Mouse (Mus musculus): ENCODE results near the gene Rabep2. TPM values are rescaled to one million over a fixed set of nuclear protein-coding genes. Genes with fewer than 3 reads are reported as not detected.
"Not testable (repeated sequence)": the region's sequence is repeated elsewhere in the genome, so short reads cannot be mapped to it uniquely, and the experiment has no call there.

Gene Rabep2
- polyA plus RNA-seq, 1 experiment from 2014 or later: 19.1 TPM

DNA sequence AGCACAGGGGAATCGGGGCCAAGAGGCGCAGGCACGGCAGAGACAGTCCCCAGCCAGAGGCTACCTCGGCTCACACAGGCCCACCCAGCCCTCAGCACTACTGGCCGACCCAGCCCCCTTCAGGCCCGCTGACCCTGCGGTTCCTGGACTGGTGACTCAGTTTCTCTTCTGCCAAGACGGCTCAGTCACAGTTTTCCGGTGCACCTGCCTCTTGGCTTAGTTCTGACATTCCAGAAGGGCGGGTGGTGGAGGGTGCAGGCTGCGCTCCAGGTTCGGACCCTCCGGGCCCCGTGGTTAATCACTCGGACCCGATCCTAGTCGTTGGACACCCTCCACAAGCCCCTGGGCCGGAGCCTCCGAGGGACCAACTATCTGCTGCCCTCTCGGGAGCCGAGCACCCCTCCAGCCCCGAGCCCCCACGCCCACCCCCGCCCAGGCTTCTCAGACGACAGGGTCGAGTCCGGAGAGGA, 46.0 kb downstream of the Rabep2 start:
- peak overlapping the region; percentile 93 for H3K4me2 ChIP-seq
- no peaks in the 10 kb centered on the region for H3K9me3 ChIP-seq
- peak overlapping the region; percentile 99 for H3K9ac ChIP-seq
- peaks cover 37% of the 10 kb centered on the region for H3K36me3 ChIP-seq
- peaks cover 31% of the 10 kb centered on the region for H3K4me1 ChIP-seq
- peak overlapping the region; percentile 94 for H3K4me3 ChIP-seq
- H3K27ac ChIP-seq (replicated peaks): peak overlapping the region; percentile 95
- WGBS: under 1% methylated on average over 27 of the region's 27 CpGs
- no peaks in the 10 kb centered on the region for H3K27me3 ChIP-seq (replicated peaks)
- ATAC-seq (ENCODE audit: extremely low read depth, insufficient number of reproducible peaks, low FRiP score, low TSS enrichment): no peak

DNA sequence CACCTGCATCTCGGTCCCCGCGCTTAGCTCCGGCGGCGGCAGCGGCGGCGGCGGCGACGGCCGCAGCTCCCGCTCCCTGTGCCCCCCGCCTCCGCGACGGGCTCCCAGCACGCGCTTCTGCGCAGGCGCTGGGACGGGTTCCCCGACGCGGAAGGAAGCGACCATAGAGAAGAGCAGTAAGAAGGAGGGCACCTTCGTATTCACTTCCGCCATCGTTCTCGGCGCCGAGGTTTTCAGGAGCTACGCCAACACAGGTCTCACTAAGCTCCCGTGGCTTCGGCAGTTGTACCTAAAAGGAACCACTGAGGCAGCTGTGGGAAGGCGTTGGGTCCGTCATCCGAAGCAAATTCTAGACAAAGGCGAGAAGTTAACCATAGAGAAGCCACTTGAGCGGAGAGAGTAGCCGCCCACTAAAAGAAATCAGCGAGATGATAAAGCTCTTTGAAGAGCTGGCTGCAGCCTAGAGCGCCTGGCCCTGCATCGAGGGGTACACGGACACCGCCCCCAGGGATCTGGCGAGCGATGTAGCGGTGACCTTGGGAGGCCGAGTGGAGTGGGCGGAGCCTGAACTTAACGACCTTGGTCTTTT, 46.5 kb downstream of the Rabep2 start, which contains the start of gene Sh2b1:
Gene Sh2b1, minus strand, starts transcription at position 432 of the 589 bp plus-strand sequence.
- under 1% methylated on average over 53 of the region's 53 CpGs for WGBS
- peak within 1 kb of the TSS; percentile 99 for H3K9ac ChIP-seq
- no peaks in the 10 kb centered on the region for H3K9me3 ChIP-seq
- peak within 1 kb of the TSS; percentile 94 for H3K4me3 ChIP-seq
- peak within 1 kb of the TSS; percentile 95 for H3K27ac ChIP-seq (replicated peaks)
- peaks cover 31% of the 10 kb centered on the region for H3K36me3 ChIP-seq
- peak; percentile 84 for ATAC-seq (ENCODE audit: extremely low read depth, insufficient number of reproducible peaks, low FRiP score, low TSS enrichment)
- H3K4me2 ChIP-seq: peak within 1 kb of the TSS; percentile 93
- H3K27me3 ChIP-seq (replicated peaks): no peaks in the 10 kb centered on the region; the same call in 1 of the 2 replicates
- peaks cover 31% of the 10 kb centered on the region for H3K4me1 ChIP-seq

DNA sequence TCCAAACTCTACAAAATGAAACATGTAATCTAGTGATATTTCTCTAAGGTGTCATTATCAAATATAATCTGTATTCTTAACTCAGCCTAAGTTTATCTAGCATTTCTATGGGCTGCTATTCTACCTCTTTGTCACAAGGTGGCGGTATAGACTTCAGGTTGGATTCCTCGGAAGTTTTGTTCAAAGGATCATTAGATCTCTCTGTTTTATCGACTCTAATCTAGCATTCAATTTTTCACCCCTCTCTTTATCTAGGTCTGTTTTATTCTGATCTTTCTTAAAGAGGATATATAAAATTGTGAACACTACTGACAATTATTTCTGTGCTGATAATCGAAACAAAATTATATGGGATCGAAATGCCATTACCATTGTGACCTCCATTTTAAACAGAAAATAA, 53.1 kb downstream of the Rabep2 start:
- no peak for ATAC-seq (ENCODE audit: extremely low read depth, insufficient number of reproducible peaks, low FRiP score, low TSS enrichment)
- 0 out of 2 replicates have a peak, but pooled peaks cover 6% of the 10 kb centered on the region for H3K9me3 ChIP-seq
- H3K4me1 ChIP-seq: peaks cover 7% of the 10 kb centered on the region; the same call in 1 of the 2 replicates
- no peak overlapping the region for H3K27ac ChIP-seq (replicated peaks)
- no peaks in the 10 kb centered on the region; the same call in 1 of the 2 replicates for H3K27me3 ChIP-seq (replicated peaks)
- 19% methylated on average over 5 of the region's 5 CpGs for WGBS
- no peak overlapping the region for H3K9ac ChIP-seq
- H3K4me2 ChIP-seq: peak overlapping the region; percentile 73; the same call in 1 of the 2 replicates
- H3K36me3 ChIP-seq: no peaks in the 10 kb centered on the region
- peak overlapping the region; percentile 45; the same call in 1 of the 2 replicates for H3K4me3 ChIP-seq

GRCm38 (mm10) chr7:126482392-126482871, 53.9 kb downstream of the Rabep2 start:
- H3K27ac ChIP-seq (replicated peaks): peak overlapping the region; percentile 80
- 0 out of 2 replicates have a peak, but pooled peaks cover 6% of the 10 kb centered on the region for H3K9me3 ChIP-seq
- peak; percentile 84 for ATAC-seq (ENCODE audit: extremely low read depth, insufficient number of reproducible peaks, low FRiP score, low TSS enrichment)
- H3K4me1 ChIP-seq: peaks cover 8% of the 10 kb centered on the region; the same call in 1 of the 2 replicates
- H3K27me3 ChIP-seq (replicated peaks): no peaks in the 10 kb centered on the region; the same call in 1 of the 2 replicates
- H3K36me3 ChIP-seq: no peaks in the 10 kb centered on the region
- H3K9ac ChIP-seq: peak overlapping the region; percentile 80
- peak overlapping the region; percentile 45 for H3K4me3 ChIP-seq
- H3K4me2 ChIP-seq: peak overlapping the region; percentile 73
- under 1% methylated on average over 23 of the region's 23 CpGs for WGBS

GRCm38 (mm10) chr7:126487052-126487483, 58.5 kb downstream of the Rabep2 start, which contains the start of gene Tufm:
Gene Tufm (plus strand): TSS chr7:126487361.
- H3K4me1 ChIP-seq: peaks cover 18% of the 10 kb centered on the region
- ATAC-seq (ENCODE audit: extremely low read depth, insufficient number of reproducible peaks, low FRiP score, low TSS enrichment): peak; percentile 70; the same call in 1 of the 2 replicates
- peak within 1 kb of the TSS; percentile 84 for H3K27ac ChIP-seq (replicated peaks)
- peak within 1 kb of the TSS; percentile 89 for H3K4me2 ChIP-seq
- peaks cover 35% of the 10 kb centered on the region for H3K36me3 ChIP-seq
- H3K9ac ChIP-seq: peak within 1 kb of the TSS; percentile 88
- no peaks in the 10 kb centered on the region for H3K27me3 ChIP-seq (replicated peaks)
- no peaks in the 10 kb centered on the region for H3K9me3 ChIP-seq
- H3K4me3 ChIP-seq: peak within 1 kb of the TSS; percentile 76
- WGBS: under 1% methylated on average over 32 of the region's 32 CpGs

DNA sequence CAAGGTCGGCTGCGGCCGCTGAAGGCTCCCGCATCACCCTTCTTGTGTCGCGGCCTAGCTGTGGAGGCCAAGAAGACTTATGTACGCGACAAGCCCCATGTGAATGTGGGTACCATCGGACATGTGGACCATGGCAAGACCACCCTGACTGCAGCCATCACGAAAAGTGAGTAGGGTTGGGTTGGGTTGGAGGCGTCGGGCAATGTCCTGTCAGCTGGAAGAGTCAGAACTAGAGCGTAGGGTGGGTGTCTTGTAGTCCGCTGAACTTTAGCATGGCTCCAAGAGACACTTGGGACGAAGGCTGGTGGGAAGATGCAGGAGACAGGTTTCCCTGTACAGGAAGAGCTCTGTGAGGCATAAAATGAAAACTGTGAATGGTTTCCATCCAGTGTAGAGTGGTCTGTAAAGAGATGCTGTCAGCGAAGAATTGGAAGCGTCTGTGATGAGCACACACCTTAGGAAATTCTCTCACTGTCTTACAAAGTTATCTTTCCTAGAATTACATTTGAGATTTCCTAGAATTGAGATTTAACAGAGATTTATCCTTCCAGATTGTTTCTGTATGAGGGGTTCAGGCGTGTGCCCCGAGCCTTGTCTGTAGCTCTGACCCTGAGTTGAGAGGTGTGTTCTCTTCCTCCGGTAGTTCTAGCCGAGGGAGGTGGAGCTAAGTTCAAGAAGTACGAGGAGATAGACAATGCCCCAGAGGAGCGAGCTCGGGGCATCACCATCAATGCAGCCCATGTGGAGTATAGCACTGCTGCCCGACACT, 59.2 kb downstream of the Rabep2 start:
- peaks cover 16% of the 10 kb centered on the region for H3K4me1 ChIP-seq
- H3K36me3 ChIP-seq: peaks cover 43% of the 10 kb centered on the region
- peak overlapping the region; percentile 88 for H3K9ac ChIP-seq
- H3K4me3 ChIP-seq: peak overlapping the region; percentile 76
- WGBS: 13% methylated on average over 25 of the region's 25 CpGs
- H3K27me3 ChIP-seq (replicated peaks); H3K9me3 ChIP-seq; ATAC-seq (ENCODE audit: extremely low read depth, insufficient number of reproducible peaks, low FRiP score, low TSS enrichment): not testable (repeated sequence)
- H3K4me2 ChIP-seq: peak overlapping the region; percentile 89
- peak overlapping the region; percentile 66 for H3K27ac ChIP-seq (replicated peaks)

DNA sequence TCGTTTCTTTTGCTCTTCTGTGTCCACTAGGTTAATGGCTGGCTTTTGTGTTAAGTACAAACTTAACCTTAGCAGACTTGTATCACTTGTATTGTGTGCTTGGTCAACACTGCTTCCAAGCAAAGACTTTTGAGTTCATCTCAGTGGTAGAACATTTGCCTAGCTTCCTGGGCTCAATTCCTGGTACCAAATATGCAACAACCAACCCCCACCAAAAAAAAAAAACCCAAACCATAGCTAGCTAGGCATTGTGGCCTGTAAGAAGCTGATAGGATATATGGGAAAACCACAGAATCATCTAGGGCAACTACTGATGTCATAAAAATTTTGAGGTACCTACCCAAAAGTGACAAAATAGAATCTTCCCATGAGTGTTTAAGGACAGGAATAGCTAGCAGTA, 62.4 kb downstream of the Rabep2 start:
- no peak for ATAC-seq (ENCODE audit: extremely low read depth, insufficient number of reproducible peaks, low FRiP score, low TSS enrichment)
- H3K4me3 ChIP-seq: no peak overlapping the region
- peaks cover 75% of the 10 kb centered on the region for H3K36me3 ChIP-seq
- H3K9ac ChIP-seq: no peak overlapping the region
- H3K9me3 ChIP-seq: no peaks in the 10 kb centered on the region
- H3K27me3 ChIP-seq (replicated peaks): no peaks in the 10 kb centered on the region
- no peak overlapping the region for H3K4me2 ChIP-seq
- 68% methylated on average over 1 of the region's 1 CpGs for WGBS
- no peak overlapping the region for H3K27ac ChIP-seq (replicated peaks)
- H3K4me1 ChIP-seq: peaks cover 15% of the 10 kb centered on the region

- no peaks in the 10 kb centered on the region for H3K27me3 ChIP-seq (replicated peaks)
- H3K9ac ChIP-seq: no peak overlapping the region
- H3K4me2 ChIP-seq: no peak overlapping the region
- no peak overlapping the region for H3K27ac ChIP-seq (replicated peaks)
- H3K4me1 ChIP-seq: peaks cover 10% of the 10 kb centered on the region
- no peak for ATAC-seq (ENCODE audit: extremely low read depth, insufficient number of reproducible peaks, low FRiP score, low TSS enrichment)
- 63% methylated on average over 11 of the region's 11 CpGs for WGBS
- no peaks in the 10 kb centered on the region for H3K9me3 ChIP-seq
- H3K36me3 ChIP-seq: peaks cover 84% of the 10 kb centered on the region
- H3K4me3 ChIP-seq: no peak overlapping the region
Observed at GRCm38 (mm10) chr7:126491973-126492372, 63.4 kb downstream of the Rabep2 start.

DNA sequence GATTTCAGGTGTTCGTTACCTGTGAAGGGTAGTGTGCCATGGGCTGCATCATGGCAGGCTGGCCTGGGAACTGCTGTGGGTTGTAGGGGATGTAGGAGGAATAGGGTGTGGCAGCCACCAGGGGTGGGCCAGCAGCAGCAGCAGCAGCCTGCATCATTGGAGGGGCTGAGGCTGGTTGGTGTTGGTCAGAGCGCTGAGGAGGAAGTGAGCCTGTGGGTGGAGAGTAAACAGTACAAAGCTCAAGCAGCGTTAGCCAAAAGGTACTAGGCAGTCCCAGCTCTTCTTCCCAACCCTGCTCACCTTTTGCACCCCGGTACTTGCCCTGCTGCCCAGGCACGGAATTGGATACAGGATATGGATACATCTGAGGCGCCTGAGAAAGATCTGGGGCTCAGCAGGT, 65.6 kb downstream of the Rabep2 start:
- H3K36me3 ChIP-seq: peaks cover 98% of the 10 kb centered on the region
- H3K4me3 ChIP-seq: no peak overlapping the region
- H3K9ac ChIP-seq: no peak overlapping the region
- WGBS: 83% methylated on average over 6 of the region's 6 CpGs
- no peaks in the 10 kb centered on the region for H3K4me1 ChIP-seq
- no peak for ATAC-seq (ENCODE audit: extremely low read depth, insufficient number of reproducible peaks, low FRiP score, low TSS enrichment)
- no peak overlapping the region for H3K4me2 ChIP-seq
- no peaks in the 10 kb centered on the region for H3K9me3 ChIP-seq
- no peaks in the 10 kb centered on the region for H3K27me3 ChIP-seq (replicated peaks)
- H3K27ac ChIP-seq (replicated peaks): no peak overlapping the region

DNA sequence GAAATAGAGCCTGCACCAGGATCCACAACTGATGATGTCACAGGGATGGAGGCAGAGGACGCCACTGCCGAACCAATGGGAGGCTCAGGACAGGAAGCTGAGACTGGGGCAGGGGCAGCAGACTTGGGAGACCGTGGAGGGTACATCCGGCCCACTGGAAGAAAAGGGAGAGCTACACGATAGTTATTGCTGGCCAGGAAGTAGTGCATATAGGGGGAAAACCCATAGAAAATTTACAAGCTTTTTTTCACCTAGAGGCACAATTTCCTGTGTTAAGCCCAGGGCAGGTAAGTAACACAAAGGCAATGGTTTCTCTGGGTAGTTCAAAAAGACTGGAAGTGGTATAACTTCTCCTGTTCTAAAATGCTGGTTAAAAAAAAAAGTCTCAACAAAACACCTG, 67.9 kb downstream of the Rabep2 start:
- no peak overlapping the region for H3K4me3 ChIP-seq
- no peak for ATAC-seq (ENCODE audit: extremely low read depth, insufficient number of reproducible peaks, low FRiP score, low TSS enrichment)
- H3K4me1 ChIP-seq: peaks cover 10% of the 10 kb centered on the region
- 85% methylated on average over 5 of the region's 5 CpGs for WGBS
- no peak overlapping the region for H3K4me2 ChIP-seq
- H3K9me3 ChIP-seq: no peaks in the 10 kb centered on the region
- H3K27me3 ChIP-seq (replicated peaks): no peaks in the 10 kb centered on the region
- no peak overlapping the region for H3K9ac ChIP-seq
- peaks cover 98% of the 10 kb centered on the region for H3K36me3 ChIP-seq
- no peak overlapping the region for H3K27ac ChIP-seq (replicated peaks)

DNA sequence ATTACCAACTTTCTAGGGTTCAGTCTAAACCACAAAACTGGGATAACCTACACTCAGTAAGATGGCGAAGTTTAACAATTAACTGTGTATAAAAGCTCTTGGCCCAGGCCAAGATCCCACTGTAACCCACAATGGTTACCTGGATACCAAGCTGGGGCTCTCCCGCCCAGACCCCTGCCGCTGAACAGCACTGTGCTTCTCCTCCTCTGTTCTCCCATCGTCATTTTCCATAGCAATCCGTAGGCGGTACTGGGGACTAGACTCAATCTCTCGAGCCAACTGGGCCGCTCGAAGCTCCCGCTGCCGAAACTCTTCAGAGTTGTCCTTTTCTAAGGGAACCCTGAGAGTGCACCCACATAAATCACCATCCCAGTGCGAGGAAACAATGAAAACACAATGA, 69.4 kb downstream of the Rabep2 start:
- Histone ChIP-seq H3K36me3 (peaks cover 83% of the 10 kb centered on the region), H3K27ac (replicated peaks) (no peak overlapping the region), H3K4me1 (peaks cover 12% of the 10 kb centered on the region), H3K9me3 (no peaks in the 10 kb centered on the region), H3K4me3 (no peak overlapping the region), H3K4me2 (no peak overlapping the region), H3K9ac (no peak overlapping the region), H3K27me3 (replicated peaks) (no peaks in the 10 kb centered on the region)
- no peak for ATAC-seq (ENCODE audit: extremely low read depth, insufficient number of reproducible peaks, low FRiP score, low TSS enrichment)
- 88% methylated on average over 12 of the region's 12 CpGs for WGBS

Measured in heart, embryonic 13.5 days (tissue).